ENCODE assay signal across 26 mouse cellular contexts in genomic region chr3:133188930-133189329, GRCm38 (mm10). TPM values are rescaled to one million over a fixed set of nuclear protein-coding genes. Genes with fewer than 3 reads are reported as not detected.
A peak's percentile ranks its signal among the peaks of the same experiment; 100 is the strongest.
DNase-seq lines count a peak whose midpoint lies in the region; ATAC-seq and TF ChIP-seq lines count a peak whose summit lies in the region.
"Had no signal": no experiment of that assay in that cellular context is flagged by ENCODE, and none has a peak within 500 bp of the region (broad histone marks: within the 10 kb centered on the region; RNA-seq: fewer than 3 reads in every experiment).

No protein-coding gene starts in this region.

- no peak overlapping the region for H3ac ChIP-seq in myocyte (ENCODE audit: control insufficient read depth, insufficient read length)

- H3K27me3 ChIP-seq in myocyte (ENCODE audit: control insufficient read depth, insufficient read depth, insufficient read length) = no peaks in the 10 kb centered on the region
- H3K27me3 ChIP-seq: CH12.LX; embryonic facial prominence, embryonic 12.5 days; forebrain, embryonic 12.5 days; forebrain, embryonic 15.5 days; hindbrain, embryonic 12.5 days; hindbrain, embryonic 15.5 days had no signal

- peak overlapping the region; percentile 19 for H3K4me2 ChIP-seq in myocyte (ENCODE audit: low read depth)
- H3K4me2 ChIP-seq: embryonic facial prominence, embryonic 12.5 days; forebrain, embryonic 12.5 days; forebrain, embryonic 15.5 days; heart, embryonic 11.5 days; hindbrain, embryonic 12.5 days; hindbrain, embryonic 15.5 days had no signal

- no peaks in the 10 kb centered on the region for H3K79me2 ChIP-seq in myocyte (ENCODE audit: control insufficient read depth, insufficient read depth)

- H3K4me3 ChIP-seq in myocyte = no peak overlapping the region
- H3K4me3 ChIP-seq: embryonic facial prominence, embryonic 12.5 days; erythroblast, embryonic 14.5 days; forebrain, embryonic 12.5 days; forebrain, embryonic 15.5 days; gastrocnemius, adult 2 months; hindbrain, embryonic 12.5 days; hindbrain, embryonic 15.5 days had no signal

- 0 out of 2 replicates have a peak, but pooled peaks have one; percentile 27 for ATAC-seq in frontal cortex, adult (ENCODE audit: low TSS enrichment)
- ATAC-seq: forebrain, embryonic 15.5 days; intestine, postnatal 0 days had no signal

- no peak for DNase-seq in frontal cortex, adult 2 months (ENCODE audit: extremely low spot score in 1 of 2, low spot score in 1 of 2)
- peak; percentile 52 for DNase-seq in ZHBTc4 (ENCODE audit: low read depth, low spot score)
- DNase-seq in embryo, embryonic 10 days (ENCODE audit: low spot score) = no peak
- DNase-seq in adipocyte (ENCODE audit: low spot score) = no peak
- DNase-seq: adrenal gland, adult 8-10 months; adrenal gland, postnatal 25 days; B cell, adult 2 months; cerebellum, adult 11 months; cerebellum, adult 2 months; cerebellum, postnatal 10 days; cerebellum, postnatal 36 days; gastrocnemius, adult 2 months; gastrocnemius, postnatal 14 days; kidney, adult 2 months had no signal

- TF ChIP-seq POLR2A in myocyte (IDR thresholded peaks at IDR 0.05; ENCODE audit: insufficient read length, low read depth) = no peak

- no peaks in the 10 kb centered on the region for H3K36me3 ChIP-seq in myocyte (ENCODE audit: control insufficient read depth, insufficient read depth)
- H3K36me3 ChIP-seq: embryonic facial prominence, embryonic 12.5 days; forebrain, embryonic 12.5 days; forebrain, embryonic 15.5 days; hindbrain, embryonic 12.5 days; hindbrain, embryonic 15.5 days had no signal

TF ChIP-seq in myocyte, 11 proteins besides CTCF, POLR2A, EP300 and RAD21:
- TF ChIP-seq POLR2AphosphoS2 (IDR thresholded peaks at IDR 0.05; ENCODE audit: insufficient read length, low read depth) (no peak), USF1 (IDR thresholded peaks at IDR 0.05; ENCODE audit: low read depth) (no peak), E2F4 (IDR thresholded peaks at IDR 0.05; ENCODE audit: insufficient read depth) (no peak), MAX (IDR thresholded peaks at IDR 0.05; ENCODE audit: low read depth) (no peak), TCF12 (IDR thresholded peaks at IDR 0.05; ENCODE audit: insufficient read depth, poor library complexity, severe bottlenecking) (no peak), SRF (IDR thresholded peaks at IDR 0.05; ENCODE audit: control insufficient read depth, insufficient read length, low read depth) (no peak), MYOG (IDR thresholded peaks at IDR 0.05; ENCODE audit: control insufficient read depth in 1 of 3, insufficient read depth in 1 of 3, insufficient read length in 2 of 3, low read depth in 2 of 3) (no peak), MYOD1 (IDR thresholded peaks at IDR 0.05; ENCODE audit: control insufficient read depth in 1 of 3, insufficient read length in 2 of 3, low read depth in 2 of 3) (no peak), CEBPB (IDR thresholded peaks at IDR 0.05; ENCODE audit: insufficient read depth, poor library complexity, severe bottlenecking) (no peak)

RNA-seq across cellular contexts. Expression of gene Arhgef38, which starts 45.8 kb away (rescaled TPM):
- polyA plus RNA-seq in frontal cortex, adult 2 months (2012; rRNA removed) = 0.13 TPM in 1 of 2 replicates, not detected in the other
- not detected for polyA plus RNA-seq in myocyte (2012; fragmentation: generic; extraction: Trizol)
- polyA plus RNA-seq: cortical plate, adult 2 months; erythroblast, embryonic 14.5 days; forebrain, embryonic 15.5 days; heart, embryonic 11.5 days; hindbrain, embryonic 15.5 days had no signal
